Mouse (Mus musculus) ovary, postnatal 14 days (tissue): ENCODE measurements around the gene Zmiz1.

Experiments used
- DNase-seq: peaks from one replicate; pipeline ENCODE4 v3.0.0; 2022; ENCODE audit warnings: low spot score

The Zmiz1 gene

DNA sequence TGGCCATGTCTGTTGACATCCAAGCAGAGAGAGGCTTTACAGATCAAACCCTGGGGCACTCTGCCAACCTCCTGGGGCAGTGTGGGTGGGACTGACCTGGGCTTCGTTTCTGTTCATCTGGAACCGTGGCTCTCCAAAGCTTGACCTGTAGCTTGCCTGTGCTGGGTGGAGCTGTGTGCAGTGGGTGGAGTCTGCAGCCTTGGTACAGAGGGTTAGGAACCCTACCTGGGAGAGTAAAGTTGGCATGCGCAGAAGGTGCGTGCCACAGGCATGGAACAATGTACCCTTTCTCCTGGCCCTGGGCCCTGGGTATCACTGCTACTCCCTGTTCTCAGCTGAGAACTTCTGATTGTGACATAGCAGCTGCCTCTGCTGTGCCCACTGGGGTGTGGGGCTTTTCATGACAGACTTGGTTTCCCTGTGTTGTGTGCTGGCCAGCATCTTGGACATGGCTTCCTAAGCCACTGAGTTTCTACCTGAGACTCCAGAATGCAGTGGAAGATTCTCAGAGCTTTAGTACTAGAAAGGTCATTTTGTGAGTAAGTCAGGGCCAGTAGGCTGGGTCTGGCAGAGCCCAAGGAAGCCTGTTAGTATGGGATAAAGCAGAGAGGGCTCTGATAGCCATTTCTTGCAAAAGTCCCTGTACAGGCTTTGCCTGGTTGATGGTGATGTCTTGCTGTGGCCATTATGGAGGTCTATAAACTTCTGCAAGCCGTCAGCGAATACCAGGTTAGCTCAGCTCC lies 30.5 kb downstream of the Zmiz1 start:
- DNase-seq = no peak

DNA sequence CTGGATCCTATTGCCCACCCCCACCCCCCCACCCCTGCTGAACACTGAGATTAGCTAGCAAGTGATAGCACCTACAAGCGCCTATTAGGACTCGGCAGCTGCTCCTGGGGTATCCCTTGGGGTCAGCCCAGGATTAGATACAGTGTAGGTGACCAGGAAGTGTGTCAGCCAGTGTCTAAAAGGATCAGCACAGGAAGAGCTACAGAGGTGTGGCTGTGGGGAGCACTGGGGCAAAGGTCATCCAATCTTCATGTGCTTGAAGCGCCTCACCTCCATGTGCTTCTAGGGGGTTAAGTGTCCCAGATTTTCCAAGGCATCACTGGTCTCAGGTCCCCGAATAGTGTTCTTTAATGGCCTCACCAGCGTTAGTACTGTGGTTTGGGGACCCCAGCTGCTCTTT lies 33.0 kb downstream of the Zmiz1 start:
- DNase-seq = no peak

- DNase-seq = no peak
Measured at GRCm38 (mm10) chr14:25492567-25493279, 33.7 kb downstream of the Zmiz1 start.

DNA sequence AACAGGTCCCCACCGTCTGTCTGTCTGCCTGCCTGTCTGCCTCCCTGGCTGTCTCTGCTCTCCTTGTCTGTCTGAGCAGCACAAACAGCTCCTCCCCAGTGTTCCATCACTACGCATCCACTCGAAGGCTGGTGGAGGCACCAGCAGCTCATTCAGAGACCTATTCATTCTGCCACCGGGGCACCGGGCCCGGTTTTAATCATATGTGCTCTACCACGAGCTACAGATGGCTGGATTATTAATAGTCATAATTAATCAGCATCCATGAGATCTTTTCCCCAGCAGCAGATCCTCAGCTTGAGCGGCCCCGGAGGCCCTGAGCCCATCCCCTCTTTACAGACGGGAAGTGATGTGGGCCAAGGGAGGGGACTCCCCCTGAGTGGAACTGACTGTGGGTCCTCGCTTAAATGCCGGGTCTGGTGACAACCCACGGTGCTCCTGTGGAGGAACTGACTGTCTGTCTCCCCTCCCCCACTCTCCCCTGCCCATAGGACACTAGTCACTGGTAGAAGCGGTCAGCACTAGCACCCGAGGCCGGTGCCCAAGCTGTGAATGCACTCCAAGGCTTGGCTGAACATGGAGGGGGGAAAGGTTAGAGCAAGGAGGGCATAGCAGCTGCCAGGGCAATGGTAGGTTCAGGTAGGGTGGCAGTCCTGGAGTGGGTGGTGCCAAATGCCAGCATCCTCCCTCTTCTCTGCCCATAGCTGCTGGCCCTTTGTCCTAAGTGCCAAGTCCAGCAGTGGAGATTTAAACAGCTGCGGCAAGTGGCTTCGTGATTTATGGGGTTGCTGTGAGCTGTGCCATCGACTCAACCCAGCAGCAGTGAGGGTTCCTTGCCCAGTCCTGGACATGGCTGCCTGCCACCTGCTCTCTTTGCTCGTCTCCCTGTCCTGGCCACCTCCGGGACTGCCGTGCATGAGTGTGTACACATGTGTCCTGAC lies 34.6 kb downstream of the Zmiz1 start:
- no peak for DNase-seq

DNA sequence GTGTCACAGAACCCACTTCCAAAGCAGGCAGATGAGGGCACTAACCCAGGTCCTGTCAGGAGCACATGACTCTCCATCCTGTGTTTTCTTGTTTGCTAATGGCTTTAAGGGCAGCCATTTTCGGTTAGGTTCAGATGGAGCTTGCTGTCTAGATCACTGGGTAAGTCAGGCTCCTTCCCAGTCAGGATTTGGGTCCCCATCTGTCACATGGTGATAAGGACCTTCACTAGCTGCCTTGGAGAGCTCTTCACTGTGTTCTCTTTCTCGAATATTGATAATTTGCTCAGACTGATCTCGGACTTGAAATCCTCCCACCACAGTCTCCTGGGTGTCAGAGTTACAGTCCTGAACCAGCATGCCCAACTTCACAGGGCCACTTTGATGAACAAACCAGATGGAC lies 35.8 kb downstream of the Zmiz1 start:
- no peak for DNase-seq

DNA sequence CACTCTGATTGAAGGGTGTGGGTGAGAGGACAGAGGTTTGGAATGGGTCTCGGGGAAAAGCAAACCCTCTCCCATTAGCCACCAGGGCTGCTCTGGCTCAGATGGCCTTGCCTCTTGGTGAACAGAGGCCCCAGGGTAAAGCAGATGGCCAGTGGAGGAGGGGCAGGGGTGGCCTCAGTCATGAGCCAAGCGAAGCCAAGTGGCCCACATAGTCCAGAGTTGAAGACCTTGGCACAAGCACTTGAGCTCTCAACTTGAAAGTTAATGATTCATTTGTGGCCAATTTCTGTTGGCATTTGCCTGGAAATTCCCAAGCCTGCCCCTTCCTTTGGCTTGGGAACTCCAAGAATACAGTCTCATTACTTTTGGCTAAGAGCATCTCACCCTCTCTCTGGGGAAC lies 37.1 kb downstream of the Zmiz1 start:
- DNase-seq = no peak

- DNase-seq = no peak
Measured at GRCm38 (mm10) chr14:25496989-25497388, 38.0 kb downstream of the Zmiz1 start.

- DNase-seq = no peak
Measured at GRCm38 (mm10) chr14:25497596-25497995, 38.6 kb downstream of the Zmiz1 start.

DNA sequence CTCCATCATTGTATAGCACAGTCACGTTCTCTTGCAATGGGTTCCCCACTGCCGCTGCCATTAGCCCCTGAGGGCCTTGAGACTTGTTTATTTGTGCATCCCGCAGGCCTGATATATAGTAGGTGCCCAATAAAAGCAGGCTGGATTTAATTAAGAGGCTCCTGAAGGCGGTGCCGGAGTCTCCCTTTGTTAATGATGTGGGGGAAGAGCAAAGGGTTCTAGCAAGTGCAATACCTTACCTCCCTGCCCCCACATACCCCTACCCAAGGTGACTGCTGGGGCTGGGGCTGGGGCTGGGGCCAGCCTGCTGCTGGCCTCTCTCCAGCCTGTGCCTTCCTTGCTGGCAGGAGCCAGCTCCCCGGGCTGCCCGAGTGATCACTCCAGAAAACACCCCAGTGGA lies 39.4 kb downstream of the Zmiz1 start:
- no peak for DNase-seq

- no peak for DNase-seq
Measured at GRCm38 (mm10) chr14:25499526-25499925, 40.5 kb downstream of the Zmiz1 start.

DNA sequence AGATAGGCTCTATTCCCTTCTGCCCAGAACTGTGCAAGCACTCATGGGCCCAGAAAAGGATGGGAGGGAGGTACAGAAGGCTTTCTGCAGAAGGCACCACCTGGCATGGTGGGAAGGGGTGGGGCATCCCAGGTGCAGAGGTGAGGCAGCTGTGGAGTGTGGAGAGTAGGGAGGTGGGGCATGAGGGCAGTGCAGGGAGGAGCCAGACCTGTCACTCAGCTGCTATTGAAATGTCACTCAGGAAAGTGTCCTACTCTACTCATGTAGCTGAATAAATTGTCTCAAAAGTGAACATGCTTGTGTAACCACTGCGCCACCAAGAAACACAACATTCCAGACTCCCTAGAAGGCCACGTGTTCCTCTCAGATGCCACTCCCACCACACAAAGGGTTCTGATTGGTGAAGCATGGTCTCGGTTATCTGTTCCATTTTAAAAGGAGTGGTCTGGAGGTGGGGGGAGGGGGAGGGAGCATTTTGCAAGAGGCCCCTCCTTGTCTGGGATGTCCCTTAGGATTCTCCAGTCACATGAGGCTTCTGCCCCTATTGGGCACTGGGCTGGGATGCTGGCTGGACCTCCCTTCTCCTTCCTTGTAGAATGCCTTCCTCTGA lies 41.6 kb downstream of the Zmiz1 start:
- no peak for DNase-seq

DNA sequence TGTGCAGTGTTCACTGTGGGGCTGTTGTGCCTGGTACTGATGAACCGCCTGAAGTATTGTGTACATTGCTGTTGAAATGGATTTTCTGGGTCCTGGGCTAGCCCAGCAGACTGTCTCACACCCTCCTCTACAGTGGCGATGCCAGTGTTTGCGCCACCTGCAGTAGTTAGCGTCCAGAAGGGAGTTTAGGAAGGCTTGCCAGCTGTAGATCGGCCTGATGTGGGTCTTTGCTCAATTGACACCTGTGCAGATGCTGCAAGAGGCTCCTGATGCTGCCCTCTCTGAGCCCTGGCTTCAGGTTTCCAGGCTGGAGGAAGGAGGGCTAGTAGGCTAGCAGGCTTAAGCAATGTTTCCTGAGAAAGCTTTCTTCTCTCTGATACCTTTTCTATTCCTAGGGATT lies 42.5 kb downstream of the Zmiz1 start:
- DNase-seq = no peak

DNA sequence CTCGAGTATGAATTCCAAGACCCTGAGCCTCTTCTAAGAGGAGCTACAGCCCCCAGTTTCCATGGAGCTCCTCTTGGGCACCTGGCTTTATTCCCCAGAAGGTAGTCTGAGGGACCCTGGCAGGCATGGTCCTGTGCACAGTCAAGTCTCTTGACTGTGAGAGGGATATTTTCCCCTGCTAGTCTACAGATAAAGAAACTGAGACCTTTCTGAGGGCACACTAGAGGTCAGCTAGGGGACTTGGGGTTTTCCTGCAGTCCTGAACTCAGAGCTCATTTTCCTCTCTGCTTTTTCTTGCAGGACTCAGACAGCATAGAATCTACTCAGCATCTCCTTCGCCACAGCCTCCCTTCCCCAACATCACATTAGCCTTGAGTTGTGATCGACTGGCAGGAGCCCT lies 43.4 kb downstream of the Zmiz1 start:
- no peak for DNase-seq

GRCm38 (mm10) chr14:25504241-25504640 lies 45.3 kb downstream of the Zmiz1 start:
- no peak for DNase-seq

GRCm38 (mm10) chr14:25505201-25505671 lies 46.3 kb downstream of the Zmiz1 start:
- DNase-seq = no peak

- DNase-seq = no peak
Measured at GRCm38 (mm10) chr14:25508111-25508756, 49.2 kb downstream of the Zmiz1 start.

- no peak for DNase-seq
Measured at GRCm38 (mm10) chr14:25508757-25509139, 49.8 kb downstream of the Zmiz1 start.

DNA sequence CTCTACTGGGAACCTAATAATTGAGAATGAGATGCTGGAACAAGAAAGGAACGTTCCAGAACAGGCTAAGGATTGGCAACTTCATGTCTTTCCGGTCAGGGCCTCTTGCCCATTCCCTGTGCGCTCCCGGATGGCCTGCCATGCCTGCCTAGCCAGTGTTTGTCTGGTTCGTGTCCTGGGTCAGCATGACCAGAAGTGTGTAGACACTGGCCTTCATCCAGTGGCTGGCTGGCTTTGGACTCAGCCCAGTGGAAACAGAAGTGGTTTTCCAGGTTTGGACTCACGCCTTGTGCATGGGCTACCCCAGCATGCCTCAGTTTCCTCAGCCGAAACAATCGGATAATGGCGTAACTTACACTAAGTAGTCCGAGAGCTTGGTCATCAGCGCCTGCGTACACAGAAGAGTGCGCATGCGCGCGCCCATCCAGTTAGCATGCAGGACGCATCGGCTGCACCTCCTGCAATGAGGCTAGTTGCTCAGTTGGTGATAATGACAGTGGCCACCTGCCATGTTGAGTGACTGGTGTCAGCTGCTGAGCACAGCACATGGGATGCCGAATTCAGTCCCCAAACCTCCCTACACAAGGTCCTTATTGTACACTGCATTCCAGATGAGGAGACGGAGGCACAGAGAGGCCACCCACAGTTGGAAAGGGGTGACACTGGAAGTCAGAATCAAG lies 50.6 kb downstream of the Zmiz1 start:
- DNase-seq = no peak

GRCm38 (mm10) chr14:25510362-25510761 lies 51.4 kb downstream of the Zmiz1 start:
- DNase-seq = no peak

DNA sequence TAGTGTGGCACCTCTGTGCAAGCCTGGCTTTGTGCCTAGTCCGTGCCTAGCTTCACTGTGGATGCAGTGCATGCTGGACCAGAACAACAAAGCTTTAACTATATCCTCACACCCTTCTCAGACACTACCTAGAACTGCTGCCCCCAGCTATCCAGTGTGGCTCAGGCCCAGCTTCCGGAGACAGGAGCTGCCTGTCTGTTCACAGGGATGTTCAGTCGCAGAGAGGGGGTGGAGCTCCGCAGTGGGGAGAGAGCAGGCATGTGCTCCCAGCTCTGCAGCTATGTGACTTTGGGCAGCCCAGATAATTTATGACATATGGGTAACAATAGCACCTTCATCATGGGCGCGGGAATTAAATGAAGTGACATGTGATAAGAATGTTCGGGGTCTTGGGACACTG lies 52.0 kb downstream of the Zmiz1 start:
- no peak for DNase-seq

DNA sequence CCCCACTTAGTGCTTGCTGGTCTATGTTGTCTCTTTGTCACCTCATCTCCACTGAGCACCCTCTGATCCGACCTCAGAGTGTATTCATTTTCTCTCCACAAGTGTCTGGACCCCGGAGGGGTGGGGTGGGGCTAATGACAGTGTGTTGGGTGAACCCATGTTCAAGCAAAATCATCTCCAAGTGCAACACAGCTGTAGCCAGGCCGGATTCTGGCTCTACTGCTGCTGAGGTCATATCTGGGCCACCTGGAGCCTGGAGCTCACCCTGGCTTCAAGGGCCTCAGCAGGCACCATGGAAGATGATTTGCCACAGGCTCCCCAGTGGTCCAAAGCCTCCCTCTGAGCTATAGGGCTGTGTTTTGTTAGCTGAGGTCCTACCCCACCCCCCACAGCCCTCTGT lies 52.6 kb downstream of the Zmiz1 start:
- no peak for DNase-seq
